Mouse (Mus musculus): ENCODE measurements around the gene Snrnp40. TPM values are rescaled to one million over a fixed set of nuclear protein-coding genes. Genes with fewer than 3 reads are reported as not detected.

The Snrnp40 gene
- total and polyA plus RNA-seq, 3 experiments = 108 to 184 (median 128) TPM

- Histone ChIP-seq H3K36me3 (replicated peaks in 1 of 2; ENCODE audit: control insufficient read depth in 1 of 2, insufficient read depth in 1 of 2, low read length in 1 of 2) (peaks cover 26 to 54% of the 10 kb centered on the region in 2 experiments), H3K9me3 (replicated peaks; ENCODE audit: low read length) (no peaks in the 10 kb centered on the region), H3K27ac (ENCODE audit: insufficient read depth, low read depth) (no peak overlapping the region), H3K4me3 (replicated peaks in 1 of 3; ENCODE audit: low read depth in 2 of 3, low read length in 2 of 3, poor library complexity in 1 of 3) (no peak overlapping the region), H3K4me1 (ENCODE audit: control insufficient read depth in 1 of 2, insufficient read depth in 2 of 2) (no peaks in the 10 kb centered on the region), H3K4me2 (ENCODE audit: insufficient read depth, low read depth, poor library complexity, severe bottlenecking) (no peak overlapping the region), H3K9ac (ENCODE audit: insufficient read depth, low read depth) (no peak overlapping the region), H3K27me3 (replicated peaks) (no peaks in the 10 kb centered on the region), H3K79me2 (replicated peaks; ENCODE audit: control insufficient read depth, extremely low read depth, insufficient read depth, poor library complexity, severe bottlenecking) (no peaks in the 10 kb centered on the region)
- DNase-seq (ENCODE audit: extremely low read depth) = no peak
- in situ Hi-C loops (cut with MboI; ENCODE audit: low pct_ligation_motif_present, low pct_unique_long_range_greater_than_20kb, low sequenced_read_pairs) (no loop called here), dilution Hi-C loops (cut with MboI; ENCODE audit: extremely low pct_ligation_motif_present, extremely low pct_unique_long_range_greater_than_20kb, low sequenced_read_pairs) (no loop called here)
- TF ChIP-seq CHD2 (IDR thresholded peaks at IDR 0.05; ENCODE audit: low read length) (no peak), JUN (IDR thresholded peaks at IDR 0.05; ENCODE audit: insufficient read depth, low read depth, low read length) (no peak), GABPA (IDR thresholded peaks at IDR 0.05; ENCODE audit: insufficient replicate concordance, low read depth, low read length) (no peak), RCOR1 (conservative IDR thresholded peaks at IDR 0.05; ENCODE audit: low read depth, low read length) (no peak)
Observed at GRCm38 (mm10) chr4:130312526-130312925, 47.4 kb upstream of the Snrnp40 start.

- H3K9ac ChIP-seq (ENCODE audit: insufficient read depth, low read depth) = no peak overlapping the region
- DNase-seq (ENCODE audit: extremely low read depth) = no peak
- H3K79me2 ChIP-seq (replicated peaks; ENCODE audit: control insufficient read depth, extremely low read depth, insufficient read depth, poor library complexity, severe bottlenecking) = no peaks in the 10 kb centered on the region
- peaks cover 30 to 64% of the 10 kb centered on the region in 2 experiments for H3K36me3 ChIP-seq (replicated peaks in 1 of 2; ENCODE audit: control insufficient read depth in 1 of 2, insufficient read depth in 1 of 2, low read length in 1 of 2)
- H3K4me3 ChIP-seq (replicated peaks in 1 of 3; ENCODE audit: low read depth in 2 of 3, low read length in 2 of 3, poor library complexity in 1 of 3) = no peak overlapping the region
- in situ Hi-C loops (cut with MboI; ENCODE audit: low pct_ligation_motif_present, low pct_unique_long_range_greater_than_20kb, low sequenced_read_pairs) (no loop called here), dilution Hi-C loops (cut with MboI; ENCODE audit: extremely low pct_ligation_motif_present, extremely low pct_unique_long_range_greater_than_20kb, low sequenced_read_pairs) (no loop called here)
- no peak overlapping the region for H3K4me2 ChIP-seq (ENCODE audit: insufficient read depth, low read depth, poor library complexity, severe bottlenecking)
- H3K9me3 ChIP-seq (replicated peaks; ENCODE audit: low read length) = no peaks in the 10 kb centered on the region
- no peaks in the 10 kb centered on the region for H3K4me1 ChIP-seq (ENCODE audit: control insufficient read depth in 1 of 2, insufficient read depth in 2 of 2)
- no peak overlapping the region for H3K27ac ChIP-seq (ENCODE audit: insufficient read depth, low read depth)
- H3K27me3 ChIP-seq (replicated peaks) = no peaks in the 10 kb centered on the region
- TF ChIP-seq KAT2A (IDR thresholded peaks at IDR 0.05; ENCODE audit: insufficient replicate concordance, low read length) (no peak), USF1 (IDR thresholded peaks at IDR 0.05; ENCODE audit: low read depth, low read length) (no peak), CHD1 (IDR thresholded peaks at IDR 0.05; ENCODE audit: low read depth, low read length) (no peak), TBP (conservative IDR thresholded peaks at IDR 0.05; ENCODE audit: low read depth, low read length) (no peak), IRF4 (IDR thresholded peaks at IDR 0.05; ENCODE audit: low read depth, low read length) (no peak), MYC (IDR thresholded peaks at IDR 0.05; ENCODE audit: low read depth, low read length) (no peak), POLR2A (IDR thresholded peaks at IDR 0.05; ENCODE audit: low read depth, low read length) (no peak), MAZ (IDR thresholded peaks at IDR 0.05; ENCODE audit: low read depth, low read length) (no peak), EP300 (IDR thresholded peaks at IDR 0.05; ENCODE audit: low read length) (no peak), MAFK (IDR thresholded peaks at IDR 0.05; ENCODE audit: insufficient replicate concordance, low read length) (no peak), ELF1 (IDR thresholded peaks at IDR 0.05; ENCODE audit: low read depth, low read length) (no peak), TCF12 (IDR thresholded peaks at IDR 0.05; ENCODE audit: low read depth, low read length) (no peak)
Observed at GRCm38 (mm10) chr4:130313552-130313951, 46.4 kb upstream of the Snrnp40 start.

Measured in CH12.LX (cell line).